Comparison of ENCODE assay signal across 21 mouse cellular contexts in the genomic region with DNA sequence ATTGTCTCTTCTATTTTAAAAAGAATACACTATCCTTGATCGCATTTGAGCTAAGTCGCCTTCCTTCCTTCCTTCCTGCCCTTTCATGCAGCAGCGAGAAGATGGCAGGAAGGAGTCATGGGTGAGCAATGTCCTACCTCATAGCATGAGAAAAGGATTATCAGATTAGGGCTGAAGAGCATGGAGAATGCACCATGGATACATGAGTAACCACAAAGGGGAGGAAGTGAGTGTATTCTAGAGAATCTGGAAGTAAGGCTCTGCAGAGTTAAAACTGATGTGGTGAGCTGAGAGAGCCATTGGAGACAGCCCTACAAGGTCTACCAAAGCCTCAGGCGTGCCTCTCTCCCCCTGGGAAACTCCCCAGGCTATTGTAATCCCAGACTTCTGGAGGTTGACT.
A peak's percentile ranks its signal among the peaks of the same experiment; 100 is the strongest.
DNase-seq lines count a peak whose midpoint lies in the region; ATAC-seq and TF ChIP-seq lines count a peak whose summit lies in the region.
"Had no signal": no experiment of that assay in that cellular context is flagged by ENCODE, and none has a peak within 500 bp of the region (broad histone marks: within the 10 kb centered on the region; RNA-seq: fewer than 3 reads in every experiment).

No protein-coding gene starts in this region.

- in situ Hi-C loops in CH12.LX (cut with MboI; ENCODE audit: low pct_ligation_motif_present, low pct_unique_long_range_greater_than_20kb, low sequenced_read_pairs) = no loop called here

- ATAC-seq in common myeloid progenitor, adult 5-6 weeks (replicated peaks; ENCODE audit: low read depth, poor library complexity, severe bottlenecking) = peak; percentile 55
- ATAC-seq in megakaryocyte, adult 5-6 weeks (ENCODE audit: poor library complexity, severe bottlenecking) = 0 out of 2 replicates have a peak, but pooled peaks have one; percentile 15
- ATAC-seq: activated CD4-positive, CD25-positive, alpha-beta regulatory T cell, adult 4 months; CD4-positive, CD25-positive, alpha-beta regulatory T cell, adult 4 months; forebrain, embryonic 15.5 days had no signal

- peaks cover 4 to 6% of the 10 kb centered on the region in 2 experiments for H3K4me1 ChIP-seq in CH12.LX (ENCODE audit: control insufficient read depth in 1 of 2, insufficient read depth in 2 of 2)
- no peaks in the 10 kb centered on the region for H3K4me1 ChIP-seq in cerebellum, adult 2 months (ENCODE audit: control insufficient read depth, insufficient read depth, low read length)

- H3K79me2 ChIP-seq in CH12.LX (replicated peaks; ENCODE audit: control insufficient read depth, extremely low read depth, insufficient read depth, poor library complexity, severe bottlenecking) = no peaks in the 10 kb centered on the region

- dilution Hi-C loops in CH12.LX (cut with MboI; ENCODE audit: extremely low pct_ligation_motif_present, extremely low pct_unique_long_range_greater_than_20kb, low sequenced_read_pairs) = no loop called here

- no peaks in the 10 kb centered on the region for H3K36me3 ChIP-seq in CH12.LX (replicated peaks in 1 of 2; ENCODE audit: control insufficient read depth in 1 of 2, insufficient read depth in 1 of 2, low read length in 1 of 2)
- H3K36me3 ChIP-seq: embryonic facial prominence, embryonic 13.5 days; embryonic facial prominence, embryonic 15.5 days; forebrain, embryonic 10.5 days; forebrain, embryonic 12.5 days; forebrain, embryonic 15.5 days had no signal

- no peak overlapping the region for H3K9ac ChIP-seq in CH12.LX (ENCODE audit: insufficient read depth, low read depth)
- H3K9ac ChIP-seq: embryonic facial prominence, embryonic 13.5 days; embryonic facial prominence, embryonic 15.5 days; forebrain, embryonic 12.5 days; forebrain, embryonic 15.5 days had no signal

- no peak for TF ChIP-seq POLR2A in CH12.LX (IDR thresholded peaks at IDR 0.05; ENCODE audit: low read depth, low read length)
- TF ChIP-seq POLR2A in cerebellum, adult 2 months (IDR thresholded peaks at IDR 0.05; ENCODE audit: borderline replicate concordance, insufficient read depth, low read length) = no peak

- TF ChIP-seq RAD21 in CH12.LX (IDR thresholded peaks at IDR 0.05; ENCODE audit: low read depth, low read length) = no peak

- H3K27me3 ChIP-seq in CH12.LX (replicated peaks) = no peaks in the 10 kb centered on the region
- H3K27me3 ChIP-seq in cerebellum, adult 2 months (ENCODE audit: control insufficient read depth, insufficient read depth, low read length) = no peaks in the 10 kb centered on the region
- H3K27me3 ChIP-seq: embryonic facial prominence, embryonic 15.5 days; forebrain, embryonic 15.5 days had no signal

- peak overlapping the region; percentile 65 for H3K4me2 ChIP-seq in CH12.LX (ENCODE audit: insufficient read depth, low read depth, poor library complexity, severe bottlenecking)

- no peaks in the 10 kb centered on the region for H3K9me3 ChIP-seq in CH12.LX (replicated peaks; ENCODE audit: low read length)
- H3K9me3 ChIP-seq: embryonic facial prominence, embryonic 13.5 days; embryonic facial prominence, embryonic 15.5 days; forebrain, embryonic 10.5 days; forebrain, embryonic 12.5 days; forebrain, embryonic 15.5 days had no signal

- no peak overlapping the region for H3K27ac ChIP-seq in CH12.LX (ENCODE audit: insufficient read depth, low read depth)
- H3K27ac ChIP-seq in cerebellum, adult 2 months (ENCODE audit: insufficient read depth, low read length) = no peak overlapping the region
- H3K27ac ChIP-seq: embryonic facial prominence, embryonic 13.5 days; embryonic facial prominence, embryonic 15.5 days; forebrain, embryonic 10.5 days; forebrain, embryonic 12.5 days; forebrain, embryonic 15.5 days had no signal

- no peak overlapping the region for H3K4me3 ChIP-seq in CH12.LX (replicated peaks in 1 of 3; ENCODE audit: low read depth in 2 of 3, low read length in 2 of 3, poor library complexity in 1 of 3)
- no peak overlapping the region for H3K4me3 ChIP-seq in cerebellum, adult 2 months (replicated peaks; ENCODE audit: insufficient read depth, low read depth, low read length)
- H3K4me3 ChIP-seq: embryonic facial prominence, embryonic 13.5 days; embryonic facial prominence, embryonic 15.5 days; erythroblast, embryonic 14.5 days; forebrain, embryonic 10.5 days; forebrain, embryonic 12.5 days; forebrain, embryonic 15.5 days had no signal

- WGBS in cerebellum, adult 2 months = 92% methylated on average over 4 of the region's 4 CpGs

- no peak for TF ChIP-seq CTCF in CH12.LX (conservative IDR thresholded peaks at IDR 0.05 in 1 of 2, IDR thresholded peaks at IDR 0.05 in 1 of 2; ENCODE audit: low read depth in 2 of 2, low read length in 2 of 2)
- no peak for TF ChIP-seq CTCF in cerebellum, adult 2 months (IDR thresholded peaks at IDR 0.05; ENCODE audit: borderline replicate concordance, insufficient read depth, low read depth, low read length)

- no peak for TF ChIP-seq EP300 in CH12.LX (IDR thresholded peaks at IDR 0.05; ENCODE audit: low read length)

- no peak for DNase-seq in CH12.LX (ENCODE audit: extremely low read depth)
- DNase-seq in cerebellum, adult 11 months = no peak
- no peak for DNase-seq in cerebellum, adult 2 months
- no peak for DNase-seq in lung, postnatal 4 days
- no peak for DNase-seq in left cerebral cortex, adult 8-10 months (ENCODE audit: low spot score in 2 of 2)
- DNase-seq: adrenal gland, adult 8-10 months; adrenal gland, postnatal 36 days; B cell, adult 2 months; cerebellum, adult 18-20 months; cerebellum, adult 9-10 months; embryo, embryonic 11 days had no signal

TF ChIP-seq in CH12.LX, 34 proteins besides CTCF, POLR2A, EP300 and RAD21:
- TF ChIP-seq NRF1 (IDR thresholded peaks at IDR 0.05; ENCODE audit: low read depth, low read length) (no peak), HCFC1 (IDR thresholded peaks at IDR 0.05; ENCODE audit: low read depth, low read length) (no peak), TCF12 (IDR thresholded peaks at IDR 0.05; ENCODE audit: low read depth, low read length) (no peak), ETS1 (conservative IDR thresholded peaks at IDR 0.05; ENCODE audit: low read depth, low read length) (no peak), USF2 (conservative IDR thresholded peaks at IDR 0.05; ENCODE audit: low read depth, low read length) (no peak), CHD1 (IDR thresholded peaks at IDR 0.05; ENCODE audit: low read depth, low read length) (no peak), ZKSCAN1 (IDR thresholded peaks at IDR 0.05; ENCODE audit: borderline replicate concordance, low read depth, low read length) (no peak), KAT2A (IDR thresholded peaks at IDR 0.05; ENCODE audit: insufficient replicate concordance, low read length) (no peak), JUN (IDR thresholded peaks at IDR 0.05; ENCODE audit: insufficient read depth, low read depth, low read length) (no peak), SIN3A (IDR thresholded peaks at IDR 0.05; ENCODE audit: low read length) (no peak), RCOR1 (conservative IDR thresholded peaks at IDR 0.05; ENCODE audit: low read depth, low read length) (no peak), ZNF384 (IDR thresholded peaks at IDR 0.05; ENCODE audit: low read depth, low read length) (no peak)
